Mouse (Mus musculus) stomach, postnatal 0 days (tissue): ENCODE measurements around the gene Cnot2.

Experiments
- CTCF ChIP-seq: IDR thresholded peaks from 2 replicates; pipeline ENCODE4 v1.5.1; 2016; ENCODE audit warnings: antibody characterized with exemption, low read depth, mild to moderate bottlenecking, moderate library complexity
- EP300 ChIP-seq: optimal IDR thresholded peaks from 2 replicates; pipeline ENCODE3; 2016; ENCODE audit warnings: antibody characterized with exemption

- TF ChIP-seq EP300: no peak
- TF ChIP-seq CTCF: no peak
Measured at GRCm38 (mm10) chr10:116562210-116562609, 19.1 kb downstream of the Cnot2 start.
